Mouse (Mus musculus) forebrain, postnatal 0 days (tissue): ENCODE measurements around the gene Thrb. TPM values are rescaled to one million over a fixed set of nuclear protein-coding genes. Genes with fewer than 3 reads are reported as not detected.

ENCODE experiments used
- ATAC-seq: fragments of 200-750 bp; cut with Nextera tagmentation; 2 replicates; pipeline ENCODE4 v1.8.0; 2017; ENCODE audit warnings: mild to moderate bottlenecking, moderate library complexity
- DNase-seq: peaks from one replicate; pipeline ENCODE4 v3.0.0-alpha.2; 2015
- H3K27ac ChIP-seq: fragments of 300-500 bp; sonication (generic); 2 replicates; pipeline ENCODE4 v1.5.1; 2014; ENCODE audit warnings: low read depth, mild to moderate bottlenecking, antibody characterized with exemption, low read length, moderate library complexity, mixed read lengths
- H3K27me3 ChIP-seq: fragments of 300-500 bp; sonication (generic); 2 replicates; pipeline ENCODE4 v1.6.1; 2014; ENCODE audit warnings: mild to moderate bottlenecking, low read length, mixed read lengths; ENCODE audit not compliant: insufficient read depth
- H3K36me3 ChIP-seq: fragments of 300-500 bp; sonication (generic); 2 replicates; pipeline ENCODE4 v1.6.1; 2014; ENCODE audit warnings: mild to moderate bottlenecking, moderate library complexity; ENCODE audit not compliant: insufficient read depth
- H3K4me1 ChIP-seq: fragments of 300-500 bp; sonication (generic); 2 replicates; pipeline ENCODE4 v1.6.1; 2014; ENCODE audit warnings: antibody characterized with exemption; ENCODE audit not compliant: insufficient read depth
- H3K4me2 ChIP-seq: fragments of 300-500 bp; sonication (generic); 2 replicates; pipeline ENCODE4 v1.6.1; 2014; ENCODE audit warnings: low read depth, mild to moderate bottlenecking, moderate library complexity
- H3K4me3 ChIP-seq: fragments of 300-500 bp; sonication (generic); 2 replicates; pipeline ENCODE4 v1.5.1; 2014; ENCODE audit warnings: low read depth, low read length, mixed read lengths
- H3K9ac ChIP-seq: fragments of 300-500 bp; sonication (generic); 2 replicates; pipeline ENCODE4 v1.6.1; 2014; ENCODE audit warnings: mild to moderate bottlenecking
- H3K9me3 ChIP-seq: fragments of 300-500 bp; sonication (generic); 2 replicates; pipeline ENCODE4 v1.6.1; 2016; ENCODE audit warnings: low read length
- CTCF ChIP-seq: sonication (generic); IDR thresholded peaks from 2 replicates; pipeline ENCODE4 v1.5.1; 2016; ENCODE audit warnings: antibody characterized with exemption, control low read depth, low read depth
- WGBS: fragments of 180-500 bp; shearing (Covaris S2); extraction: QIAGEN DNeasy Blood & Tissue Kit; methylation state at CpG from one replicate; pipeline ENCODE4 v1.1.7; 2014; 5-methylcytosine and 5-hydroxymethylcytosine counted together
- polyA plus RNA-seq: library from polyadenylated mRNA; unstranded; fragments of >200 nt; fragmentation: Nextera tagmentation; extraction: Ambion mirVana; gene quantifications from 2 replicates; pipeline ENCODE4 v1.2.1, GENCODE M21; 2015
- total RNA-seq: library from RNA; depleted of rRNA; stranded (reverse); fragments of >200 nt; gene quantifications from 2 replicates; pipeline ENCODE4 v1.2.3, GENCODE M21; 2014

Thrb gene
- total and polyA plus RNA-seq, 2 experiments from 2014 or later: 3.3 to 6.2 TPM

DNA sequence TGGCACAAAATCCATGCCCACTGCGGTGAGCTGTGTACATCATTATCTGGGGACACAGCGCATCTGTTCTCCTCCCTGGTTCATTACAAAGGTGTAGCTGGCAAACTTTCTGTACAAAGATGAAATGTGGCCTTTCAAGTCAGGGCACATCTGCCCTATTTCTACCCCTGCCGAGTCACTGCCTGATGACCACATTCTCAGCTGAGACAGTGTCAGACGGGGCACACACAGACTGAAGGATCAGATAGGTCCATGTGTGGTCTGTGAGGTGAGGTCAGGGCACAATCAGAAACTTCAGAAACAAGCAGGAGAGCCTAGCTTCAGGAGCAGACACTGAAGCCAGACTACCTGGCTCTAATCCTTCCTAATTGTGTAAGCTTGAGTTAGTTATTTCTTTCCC is 360.1 kb downstream of the Thrb start:
- no peaks in the 10 kb centered on the region for H3K27me3 ChIP-seq
- no peaks in the 10 kb centered on the region for H3K4me1 ChIP-seq
- ATAC-seq: no peak
- H3K36me3 ChIP-seq: no peaks in the 10 kb centered on the region
- H3K9me3 ChIP-seq: no peaks in the 10 kb centered on the region
- WGBS: 66% methylated on average over 4 of the region's 4 CpGs
- H3K27ac ChIP-seq: no peak overlapping the region
- no peak for DNase-seq
- TF ChIP-seq CTCF: no peak
- H3K4me3 ChIP-seq: no peak overlapping the region
- H3K9ac ChIP-seq: no peak overlapping the region
- no peak overlapping the region for H3K4me2 ChIP-seq

DNA sequence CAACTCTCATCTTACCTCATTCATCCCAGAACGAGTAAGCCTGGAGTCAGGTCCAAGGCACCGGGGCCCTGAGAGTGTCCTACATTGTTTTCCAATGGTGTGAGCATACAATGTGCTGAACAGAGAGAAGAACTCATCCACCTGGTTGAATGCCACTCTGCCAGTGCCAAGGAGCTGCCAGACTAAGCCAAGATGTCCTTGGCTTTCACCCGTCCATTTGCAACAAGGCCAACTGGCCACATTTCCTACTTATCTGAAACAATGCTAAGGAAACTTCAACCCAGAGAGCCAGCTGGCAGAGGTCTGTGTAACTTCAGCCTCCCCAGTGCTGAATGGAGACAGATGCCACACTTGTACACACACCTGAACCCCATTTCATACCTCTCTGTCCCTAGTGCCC is 360.6 kb downstream of the Thrb start:
- H3K9me3 ChIP-seq: no peaks in the 10 kb centered on the region
- TF ChIP-seq CTCF: no peak
- no peaks in the 10 kb centered on the region for H3K4me1 ChIP-seq
- no peak overlapping the region for H3K27ac ChIP-seq
- DNase-seq (no peak), ATAC-seq (no peak; the same call in 1 of the 2 replicates)
- no peak overlapping the region for H3K9ac ChIP-seq
- 79% methylated on average over 3 of the region's 3 CpGs for WGBS
- H3K4me2 ChIP-seq: no peak overlapping the region
- no peaks in the 10 kb centered on the region for H3K27me3 ChIP-seq
- H3K36me3 ChIP-seq: no peaks in the 10 kb centered on the region
- no peak overlapping the region for H3K4me3 ChIP-seq

DNA sequence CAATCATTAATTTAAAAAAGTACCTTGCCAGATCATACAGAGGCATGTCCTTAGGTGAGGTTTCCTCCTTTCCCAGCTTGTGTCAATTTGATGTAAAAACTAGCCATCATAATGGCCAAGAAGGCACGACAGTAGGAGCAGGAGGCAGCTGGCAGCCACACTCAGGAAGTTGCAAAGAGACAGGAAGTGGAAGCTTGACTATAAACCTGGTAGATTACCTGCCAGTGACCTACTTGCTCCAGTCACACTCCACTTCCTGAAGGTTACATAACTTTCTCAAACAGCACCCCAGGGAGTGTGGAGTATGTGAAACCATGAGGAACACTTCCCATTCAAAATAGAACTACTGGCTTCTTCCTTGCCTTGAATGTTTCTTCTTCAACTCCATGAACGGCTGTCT is 361.7 kb downstream of the Thrb start:
- H3K27ac ChIP-seq: no peak overlapping the region
- no peak for DNase-seq
- H3K4me3 ChIP-seq: no peak overlapping the region
- no peak for ATAC-seq
- no peaks in the 10 kb centered on the region for H3K9me3 ChIP-seq
- H3K4me2 ChIP-seq: no peak overlapping the region
- H3K27me3 ChIP-seq: no peaks in the 10 kb centered on the region
- no peak for TF ChIP-seq CTCF
- H3K4me1 ChIP-seq: no peaks in the 10 kb centered on the region
- H3K9ac ChIP-seq: no peak overlapping the region
- no peaks in the 10 kb centered on the region for H3K36me3 ChIP-seq
- 81% methylated on average over 2 of the region's 2 CpGs for WGBS

DNA sequence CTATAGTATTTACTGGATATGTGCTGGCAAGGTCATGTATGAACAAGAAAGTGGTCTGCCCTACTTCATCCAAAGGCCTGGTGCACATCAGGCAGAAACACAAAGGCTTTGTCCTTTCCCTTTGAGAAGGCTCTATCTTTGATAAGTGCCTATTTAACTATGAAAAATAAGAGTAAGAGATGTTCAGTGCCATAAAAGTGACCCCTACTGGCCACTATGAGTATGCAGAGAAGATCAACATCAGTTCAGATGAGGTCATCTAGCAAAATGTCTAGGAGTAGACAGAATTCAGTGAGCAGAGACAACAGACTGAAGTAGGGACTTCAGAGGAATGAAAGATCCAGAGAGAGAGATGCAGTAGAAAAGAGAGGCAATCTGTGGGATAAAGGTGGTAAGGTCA is 362.3 kb downstream of the Thrb start:
- DNase-seq: no peak
- Histone ChIP-seq H3K4me1 (no peaks in the 10 kb centered on the region), H3K36me3 (no peaks in the 10 kb centered on the region), H3K27me3 (no peaks in the 10 kb centered on the region), H3K9me3 (no peaks in the 10 kb centered on the region), H3K4me2 (no peak overlapping the region), H3K4me3 (no peak overlapping the region), H3K9ac (no peak overlapping the region), H3K27ac (no peak overlapping the region)
- peak; percentile 21; the same call in 1 of the 2 replicates for TF ChIP-seq CTCF
- no peak for ATAC-seq

DNA sequence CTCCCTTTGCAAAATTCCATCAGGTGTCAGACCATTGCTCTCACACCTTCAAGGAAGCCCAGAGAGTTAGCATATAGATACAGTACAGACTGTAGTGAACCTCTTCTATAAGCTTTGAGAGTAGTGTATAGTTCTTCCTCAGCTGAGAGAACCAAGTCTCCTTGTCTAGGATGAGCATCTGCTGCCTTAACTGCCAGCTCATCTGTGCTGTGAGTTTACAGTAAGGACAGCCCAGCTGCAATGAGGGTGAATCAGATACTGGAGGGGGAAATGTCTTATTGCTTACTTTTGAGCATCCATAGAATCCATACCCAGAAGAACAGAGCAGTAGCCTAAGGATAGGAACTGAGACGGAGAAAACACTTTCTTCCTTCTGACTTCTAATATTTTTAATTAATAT is 367.8 kb downstream of the Thrb start:
- TF ChIP-seq CTCF: no peak
- 94% methylated on average over 1 of the region's 1 CpGs for WGBS
- Histone ChIP-seq H3K27ac (no peak overlapping the region), H3K9me3 (no peaks in the 10 kb centered on the region), H3K9ac (no peak overlapping the region), H3K4me3 (no peak overlapping the region), H3K36me3 (no peaks in the 10 kb centered on the region), H3K4me1 (no peaks in the 10 kb centered on the region), H3K4me2 (no peak overlapping the region), H3K27me3 (no peaks in the 10 kb centered on the region)
- no peak for DNase-seq
- no peak for ATAC-seq

DNA sequence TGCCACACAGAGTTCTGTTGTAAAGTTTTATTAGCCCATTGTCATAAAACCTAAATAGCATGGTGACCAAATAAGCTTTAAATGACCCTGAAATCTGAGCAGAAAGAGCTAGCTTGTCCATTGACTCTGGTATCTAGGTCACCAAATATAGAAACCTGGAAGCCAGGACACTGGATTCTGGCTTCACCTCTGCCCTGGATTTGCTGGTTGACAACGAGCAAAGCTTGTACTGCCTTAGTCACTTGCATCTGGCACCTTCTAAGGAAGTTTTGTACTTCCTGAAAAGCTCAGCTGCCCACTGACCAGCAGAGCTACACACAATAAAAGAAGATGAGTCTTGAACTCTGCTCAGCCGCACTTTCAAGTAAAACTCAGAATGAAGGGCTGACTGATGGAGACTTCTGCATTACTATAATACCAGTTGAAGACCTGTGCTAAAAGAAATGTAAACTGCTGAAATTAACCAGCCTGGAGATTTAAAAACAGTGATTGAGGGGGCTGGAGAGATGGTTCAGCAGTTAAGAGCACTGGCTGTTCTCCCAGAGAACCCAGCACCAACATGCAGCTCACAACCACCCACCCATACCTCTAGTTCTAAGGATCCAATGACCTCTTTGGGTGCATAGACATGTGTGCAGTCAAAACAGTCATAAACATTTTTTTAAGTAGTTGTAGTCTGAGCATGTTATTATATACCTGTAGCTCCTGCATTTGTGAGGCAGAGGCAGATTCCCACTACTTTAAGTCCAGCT is 369.3 kb downstream of the Thrb start:
- H3K4me3 ChIP-seq: no peak overlapping the region
- ATAC-seq: no peak
- no peak for TF ChIP-seq CTCF
- no peak overlapping the region for H3K9ac ChIP-seq
- no peak overlapping the region for H3K27ac ChIP-seq
- H3K36me3 ChIP-seq: no peaks in the 10 kb centered on the region
- no peak overlapping the region for H3K4me2 ChIP-seq
- no peaks in the 10 kb centered on the region for H3K9me3 ChIP-seq
- no peaks in the 10 kb centered on the region for H3K4me1 ChIP-seq
- WGBS: 73% methylated on average over 2 of the region's 2 CpGs
- no peaks in the 10 kb centered on the region for H3K27me3 ChIP-seq
- DNase-seq: no peak

DNA sequence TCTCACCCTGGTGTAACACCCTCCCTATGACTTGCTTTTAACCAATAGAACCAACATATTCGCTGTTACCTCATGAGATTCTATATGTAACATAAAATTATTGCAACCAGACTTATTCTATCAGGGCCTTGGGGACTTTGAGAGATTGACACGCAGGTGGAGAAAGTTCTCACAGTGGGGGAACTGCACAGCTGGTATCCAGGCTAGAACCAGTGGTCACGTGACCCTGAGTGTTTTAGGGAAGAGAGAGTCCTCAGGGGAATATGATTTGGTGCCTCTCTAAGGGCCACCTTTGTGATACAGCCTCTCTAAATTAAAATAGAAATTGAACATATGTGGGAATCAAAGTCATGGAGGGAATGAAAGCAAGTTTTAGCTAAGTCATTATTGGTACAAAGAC is 371.9 kb downstream of the Thrb start:
- Histone ChIP-seq H3K4me1 (no peaks in the 10 kb centered on the region), H3K9ac (no peak overlapping the region), H3K4me2 (no peak overlapping the region), H3K9me3 (no peaks in the 10 kb centered on the region), H3K27ac (no peak overlapping the region), H3K27me3 (no peaks in the 10 kb centered on the region), H3K4me3 (no peak overlapping the region), H3K36me3 (no peaks in the 10 kb centered on the region)
- 78% methylated on average over 3 of the region's 3 CpGs for WGBS
- ATAC-seq: no peak
- TF ChIP-seq CTCF: no peak
- no peak for DNase-seq
